ENCODE assay signal across 10 mouse cellular contexts in genomic region chr5:111465811-111466299, GRCm38 (mm10). TPM values are rescaled to one million over a fixed set of nuclear protein-coding genes. Genes with fewer than 3 reads are reported as not detected.
A peak's percentile ranks its signal among the peaks of the same experiment; 100 is the strongest.
DNase-seq lines count a peak whose midpoint lies in the region; ATAC-seq and TF ChIP-seq lines count a peak whose summit lies in the region.
"Had no signal": no experiment of that assay in that cellular context is flagged by ENCODE, and none has a peak within 500 bp of the region (broad histone marks: within the 10 kb centered on the region; RNA-seq: fewer than 3 reads in every experiment).

No protein-coding gene starts in this region.

- H3K27ac ChIP-seq in gastrocnemius, adult 2 months, result peak overlapping the region; percentile 74
- H3K27ac ChIP-seq in hindbrain, embryonic 15.5 days (replicated peaks), result 0 out of 2 replicates have a peak overlapping the region, but pooled peaks have one; percentile 1
- peak overlapping the region; percentile 35 for H3K27ac ChIP-seq in liver, adult 2 months (replicated peaks; ENCODE audit: insufficient read depth, low read depth, low read length)

- 51% methylated on average over 11 of the region's 11 CpGs for WGBS in hindbrain, embryonic 15.5 days
- 40% methylated on average over 11 of the region's 11 CpGs for WGBS in liver, adult 2 months

- no peak overlapping the region for H3K4me2 ChIP-seq in hindbrain, embryonic 15.5 days

- 0 out of 2 replicates have a peak overlapping the region, but pooled peaks have one; percentile 7 for H3K4me3 ChIP-seq in gastrocnemius, adult 2 months
- H3K4me3 ChIP-seq in hindbrain, embryonic 15.5 days, result no peak overlapping the region
- H3K4me3 ChIP-seq in liver, adult 2 months (ENCODE audit: insufficient read depth, low read depth, low read length), result peak overlapping the region; percentile 2; the same call in 1 of the 2 replicates

- H3K79me2 ChIP-seq in liver, adult 2 months (ENCODE audit: control insufficient read depth, insufficient read depth, low read length), result no peaks in the 10 kb centered on the region

- H3K9me3 ChIP-seq in hindbrain, embryonic 15.5 days, result no peaks in the 10 kb centered on the region

- no peak for TF ChIP-seq POLR2A in liver, adult 2 months (IDR thresholded peaks at IDR 0.05; ENCODE audit: extremely low read depth, insufficient read depth, low read length)

- peak; percentile 68; the same call in 1 of the 2 replicates for ATAC-seq in hindbrain, embryonic 15.5 days (ENCODE audit: low FRiP score, low read depth)

- peak; percentile 35; the same call in 1 of the 2 replicates for TF ChIP-seq CTCF in gastrocnemius, adult 2 months (IDR thresholded peaks at IDR 0.05)
- TF ChIP-seq CTCF in liver, adult 2 months (IDR thresholded peaks at IDR 0.05; ENCODE audit: low read depth, low read length), result peak; percentile 22; the same call in 1 of the 2 replicates

- intact Hi-C loops in gastrocnemius, adult 2 months (cut with DNase I), result no loop called here

- H3K27me3 ChIP-seq in hindbrain, embryonic 15.5 days, result no peaks in the 10 kb centered on the region
- H3K27me3 ChIP-seq in liver, adult 2 months (ENCODE audit: control insufficient read depth, insufficient read depth, low read length), result no peaks in the 10 kb centered on the region

- H3K9ac ChIP-seq in hindbrain, embryonic 15.5 days, result no peak overlapping the region
- H3K9ac ChIP-seq in liver, adult 2 months (ENCODE audit: low read depth, low read length), result peak overlapping the region; percentile 14

- H3K36me3 ChIP-seq in hindbrain, embryonic 15.5 days, result no peaks in the 10 kb centered on the region
- no peaks in the 10 kb centered on the region for H3K36me3 ChIP-seq in liver, adult 2 months (ENCODE audit: control insufficient read depth, insufficient read depth, low read length)

- H3K4me1 ChIP-seq in hindbrain, embryonic 15.5 days (replicated peaks), result 0 out of 2 replicates have a peak, but pooled peaks cover 5% of the 10 kb centered on the region
- H3K4me1 ChIP-seq in liver, adult 2 months (ENCODE audit: control insufficient read depth, insufficient read depth, low read length), result peaks cover 25% of the 10 kb centered on the region

- DNase-seq in layer of hippocampus, adult 9-11 months, result peak; percentile 27
- DNase-seq in layer of hippocampus, adult 9-10 months (ENCODE audit: low spot score), result no peak
- peak; percentile 55 for DNase-seq in gastrocnemius, adult 2 months
- DNase-seq in liver, adult 2 months (ENCODE audit: extremely low read depth, low read depth, low spot score), result peak; percentile 83
- peak; percentile 46 for DNase-seq in neural tube, embryonic 10.5 days (ENCODE audit: extremely low spot score, low spot score)
- DNase-seq in cerebellum, adult 11 months, result no peak
- no peak for DNase-seq in layer of hippocampus, adult 8-10 months (ENCODE audit: low spot score in 2 of 2)

RNA-seq across cellular contexts. Expression of gene Mn1, which starts 48.7 kb away (rescaled TPM):
- 10 to 100 TPM; 43.9 to 85.9 TPM for total RNA-seq in gastrocnemius, adult 2 months (2021)
- 38.7 and 40.3 TPM in 2 replicates for polyA plus RNA-seq in hindbrain, embryonic 15.5 days (2015; fragmentation: Nextera tagmentation; extraction: Ambion mirVana)
- 3.4 and 6.2 TPM in 2 replicates for total RNA-seq in liver, adult 2 months (2014; rRNA removed)
- polyA plus RNA-seq in liver, adult 2 months (2012; rRNA removed), result 5.7 and 7.3 TPM in 2 replicates
- total RNA-seq in layer of hippocampus, adult 8-10 months (2022), result 10 to 100 TPM; 30.0 to 35.0 (median 32.2) TPM
- total RNA-seq: neutrophil, adult 5-6 weeks had no signal
- polyA plus RNA-seq: C2C12 had no signal

Comparison
In these comparisons a context has a peak if more than half of its experiments do, and no peak if none do; other contexts are left out.
1. DNase-seq: peak in layer of hippocampus, adult 9-11 months (single experiment), gastrocnemius, adult 2 months (single experiment), liver, adult 2 months (single experiment) and neural tube, embryonic 10.5 days (single experiment); none in layer of hippocampus, adult 9-10 months (single experiment), cerebellum, adult 11 months (single experiment) and layer of hippocampus, adult 8-10 months (0 of 2).
2. H3K27ac ChIP-seq: peak in every context shown above with its lines; median percentile 74 in gastrocnemius, adult 2 months; 35 in liver, adult 2 months; 1 in hindbrain, embryonic 15.5 days.